Mouse (Mus musculus) adrenal gland, adult (tissue): ENCODE measurements around the gene Arpc2.

Experiments used
- DNase-seq, 2 experiments: peaks; one replicate each; pipeline ENCODE4 v3.0.0; 2022 to 2023; ENCODE audit warnings: low spot score in 1 of 2; ENCODE audit not compliant: inconsistent age in 2 of 2

The Arpc2 gene

DNA sequence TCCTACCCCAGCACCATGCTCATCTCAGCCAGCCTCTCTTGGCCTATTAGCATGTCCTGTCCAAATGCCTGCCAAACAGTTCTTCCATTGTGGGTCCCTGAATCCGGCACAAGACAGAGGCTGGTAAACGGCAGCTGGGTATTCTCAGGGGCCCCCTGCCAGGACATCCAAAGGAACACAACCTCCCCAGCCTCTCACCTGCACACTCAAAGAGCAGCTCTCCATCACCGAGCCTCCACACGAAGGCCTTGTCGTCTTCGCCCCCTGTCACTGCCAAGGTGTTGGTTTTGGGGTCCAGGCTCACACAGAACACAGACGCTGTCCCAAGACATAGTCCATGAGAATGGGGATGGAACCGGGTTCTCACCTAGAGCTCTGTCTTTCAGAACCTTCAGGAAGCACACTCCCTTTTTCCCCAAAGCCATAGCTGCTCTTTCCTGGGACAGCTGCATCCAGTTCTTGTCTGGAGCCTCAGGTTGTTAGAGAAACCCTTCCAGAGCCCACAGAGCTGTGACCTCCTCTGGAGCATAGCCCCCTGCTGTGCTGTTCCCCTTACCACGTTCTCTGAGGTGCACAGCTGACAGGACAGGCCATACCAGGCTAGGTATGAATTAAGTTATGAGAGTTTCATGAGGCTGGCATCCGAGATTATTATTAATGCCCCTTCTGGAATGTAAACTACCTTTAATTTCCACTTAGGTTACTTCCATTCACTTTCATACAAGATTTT is 47.2 kb downstream of the Arpc2 start:
- DNase-seq: peak; percentile 27 to 38

DNA sequence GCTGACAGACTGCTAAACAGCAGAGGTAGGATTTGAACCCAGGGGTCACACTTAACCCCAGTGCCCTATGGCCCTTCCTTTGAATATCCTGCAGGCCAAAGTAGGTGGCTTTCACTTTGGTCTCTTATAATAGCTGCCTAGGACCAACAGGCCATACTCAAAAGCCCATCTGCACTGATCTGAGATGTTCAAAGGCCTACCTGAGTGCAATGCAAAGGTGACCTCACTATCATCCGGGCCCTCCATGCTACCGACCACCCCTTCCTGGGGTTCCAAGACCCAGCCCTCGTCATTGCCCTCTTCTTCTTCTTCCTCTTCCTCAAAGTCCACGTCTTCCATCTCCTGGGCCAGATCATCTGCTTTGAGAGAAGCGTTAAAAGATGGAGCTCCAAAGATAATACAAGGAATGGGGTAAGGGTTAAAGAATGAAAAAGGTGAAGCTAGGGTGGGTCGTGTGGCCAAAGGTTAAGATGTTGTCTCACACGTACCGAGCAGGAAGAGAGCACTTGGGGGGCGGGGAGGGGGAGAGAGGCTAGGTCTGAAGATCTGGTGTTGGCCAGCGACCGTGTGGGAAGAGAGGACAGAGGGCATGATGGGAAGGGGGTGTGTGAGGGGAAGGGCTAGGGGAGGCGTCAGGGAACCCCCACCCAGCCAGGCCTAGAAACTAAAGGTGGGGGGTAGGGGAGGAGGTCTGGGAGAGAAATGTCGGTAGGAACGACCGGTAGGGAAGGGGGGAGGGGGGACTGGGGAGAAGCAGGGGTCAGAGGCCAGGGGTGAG is 48.0 kb downstream of the Arpc2 start:
- peak; percentile 79 to 87 for DNase-seq

DNA sequence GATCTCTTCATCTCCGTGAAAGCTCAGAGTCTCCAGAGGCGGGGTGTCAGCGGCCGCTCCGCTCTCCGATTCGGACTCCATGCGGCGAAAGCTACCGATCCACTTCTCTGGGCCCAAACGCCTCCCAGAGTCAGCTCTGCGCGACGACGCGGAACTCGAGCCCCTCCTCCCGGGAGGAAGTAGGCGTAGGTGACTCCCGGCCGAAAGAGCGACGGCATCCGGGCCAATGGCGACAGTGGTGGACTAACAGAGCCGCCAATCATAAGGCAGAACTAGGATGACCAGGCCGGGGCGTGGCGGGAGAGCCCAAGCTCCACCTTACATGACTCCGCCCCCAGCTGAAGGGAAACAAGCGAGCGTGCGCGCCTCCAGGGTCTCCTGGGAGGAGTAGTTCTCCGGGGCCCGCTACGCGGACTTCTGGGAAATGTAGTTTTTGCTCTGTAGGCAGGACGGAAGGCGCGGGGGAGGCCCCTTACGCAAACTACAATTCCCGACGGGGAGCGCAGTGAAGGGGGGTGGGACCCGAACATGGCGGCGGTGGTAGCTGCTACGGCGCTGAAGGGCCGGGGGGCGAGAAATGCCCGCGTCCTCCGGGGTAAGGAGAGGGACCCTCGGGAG is 48.8 kb downstream of the Arpc2 start, which contains the start of the genes Aamp and Pnkd:
Aamp (minus strand) TSS at position 196 of the 618 bp plus-strand sequence.
Pnkd (plus strand) TSS at position 388 of the 618 bp plus-strand sequence.
- peak; percentile 100 for DNase-seq

DNA sequence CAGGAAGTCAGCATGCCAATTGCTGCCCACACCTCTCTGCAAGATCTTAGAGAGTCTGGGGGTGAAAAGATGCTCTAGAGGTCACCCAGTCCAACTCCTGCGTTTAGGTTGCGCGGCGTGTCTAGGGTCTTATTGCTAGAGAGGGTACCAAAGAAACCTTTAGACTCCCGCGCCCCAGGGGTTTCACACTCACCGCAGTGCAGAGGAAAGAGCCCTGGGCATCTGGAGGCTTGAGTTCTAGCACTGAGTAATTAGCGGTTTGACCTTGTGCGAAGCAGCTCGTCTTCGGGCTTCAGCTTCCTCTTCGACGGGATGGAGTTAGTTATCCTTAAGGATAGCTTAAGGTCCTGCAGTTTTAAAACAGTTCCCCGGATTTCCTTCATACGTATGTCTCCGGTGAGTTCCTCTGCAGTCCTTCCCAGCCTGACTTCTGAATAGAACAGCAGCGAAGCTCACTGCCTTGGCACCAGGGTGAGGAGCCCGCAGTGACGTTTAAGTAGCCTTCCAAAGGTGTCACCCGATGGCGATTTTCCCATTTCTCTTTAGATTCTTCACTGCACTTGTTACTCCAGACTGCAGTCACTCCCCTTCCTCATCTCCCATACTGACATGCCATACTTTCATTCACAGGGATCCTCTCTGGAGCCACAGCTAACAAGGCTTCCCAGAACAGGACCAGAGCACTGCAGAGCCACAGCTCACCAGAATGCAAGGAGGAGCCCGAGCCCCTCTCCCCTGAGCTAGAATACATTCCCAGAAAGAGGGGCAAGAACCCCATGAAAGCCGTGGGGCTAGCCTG is 49.5 kb downstream of the Arpc2 start:
- peak in 1 of 2 experiments; percentile 27 for DNase-seq

DNA sequence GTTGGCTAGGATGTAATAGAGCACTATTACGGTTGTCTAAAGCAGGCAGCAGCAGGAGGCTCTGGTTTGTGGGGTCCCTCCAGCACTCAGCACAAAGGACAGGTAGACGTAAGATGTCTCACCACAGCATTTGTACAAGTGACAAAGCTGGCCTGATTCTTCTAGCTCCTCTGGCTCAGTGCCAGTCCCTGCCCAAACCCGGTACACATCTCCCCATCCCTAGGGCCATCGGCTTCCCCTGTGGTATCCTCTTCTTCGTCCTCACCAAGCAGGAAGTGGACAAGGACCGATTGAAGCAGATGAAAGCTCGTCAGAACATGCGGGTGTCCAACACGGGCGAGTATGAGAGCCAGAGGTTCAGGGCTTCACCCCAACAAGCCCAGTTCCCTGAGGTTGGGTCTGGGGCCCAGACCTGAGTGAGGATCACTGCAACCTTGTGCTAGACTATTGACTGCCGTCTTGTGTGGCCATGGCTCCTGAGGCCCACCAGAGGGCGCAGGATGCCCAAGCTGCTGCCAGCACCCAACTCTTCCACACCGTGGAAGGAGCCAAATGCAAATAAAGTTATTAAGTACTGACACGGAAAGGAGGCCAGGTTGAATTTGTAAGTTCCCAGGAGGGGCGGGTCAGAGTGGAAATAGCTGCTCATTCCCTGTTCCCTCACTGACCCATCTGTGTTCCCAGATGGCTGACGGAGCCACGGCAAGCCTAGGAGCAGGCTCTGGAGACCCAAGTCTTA is 51.2 kb downstream of the Arpc2 start:
- peak; percentile 50 to 79 for DNase-seq

DNA sequence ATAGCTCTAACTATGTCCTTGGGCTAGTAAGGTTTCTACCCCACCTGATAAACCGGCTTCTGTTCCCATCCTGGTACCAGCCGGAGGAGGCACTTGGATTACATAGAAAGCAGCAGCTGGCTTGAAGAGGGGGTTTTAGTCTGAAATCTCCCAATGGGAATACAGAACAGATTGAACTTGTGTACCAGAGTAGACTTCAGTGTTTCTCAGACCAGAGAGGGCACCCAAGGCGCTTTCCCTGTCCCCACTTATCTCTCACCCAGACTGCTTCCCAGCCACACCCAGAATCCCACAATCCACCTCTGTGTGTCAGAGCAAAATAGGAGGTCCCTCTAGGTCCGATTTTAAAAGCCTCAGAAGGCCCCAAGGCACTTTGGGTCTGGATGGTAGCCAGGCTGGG is 52.4 kb downstream of the Arpc2 start:
- DNase-seq: no peak

DNA sequence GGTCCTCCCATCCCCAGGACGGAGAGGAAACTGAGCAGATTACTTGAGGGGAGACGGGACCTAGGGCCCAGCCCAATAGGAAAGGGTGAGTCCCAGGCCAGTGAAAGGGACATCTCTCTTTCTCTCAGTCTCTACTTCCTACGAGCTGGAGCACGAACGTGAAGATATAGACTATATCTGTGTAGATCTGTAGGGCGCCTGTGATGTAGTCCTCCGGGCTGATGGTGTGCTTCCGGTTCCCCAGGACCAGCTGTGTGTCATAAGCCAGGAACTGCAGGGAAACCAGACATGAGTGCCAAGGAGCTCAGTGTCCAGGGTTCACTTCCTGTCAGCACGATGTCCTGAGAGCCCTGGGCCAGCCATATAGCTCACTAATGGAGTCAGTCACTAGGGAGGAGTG is 53.4 kb downstream of the Arpc2 start:
- no peak for DNase-seq

DNA sequence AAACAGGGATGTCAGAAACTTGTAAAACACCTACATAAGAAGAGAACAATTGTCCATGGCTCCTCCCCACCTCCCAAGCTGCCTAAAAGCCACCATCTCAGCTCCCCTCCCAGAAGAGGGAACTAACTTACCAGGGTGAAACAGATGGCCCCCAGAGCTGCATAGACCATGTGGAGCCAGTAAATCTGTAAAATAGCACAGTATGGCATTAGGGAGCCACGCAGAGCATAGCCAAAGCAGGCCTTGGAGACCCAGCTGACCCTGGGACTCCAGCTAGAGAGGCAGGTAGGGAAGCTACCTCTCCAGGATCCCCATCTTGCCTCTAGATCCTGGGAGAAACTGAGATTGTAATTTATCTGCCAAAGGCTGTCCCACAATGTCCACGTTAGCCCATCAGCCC is 53.9 kb downstream of the Arpc2 start:
- no peak for DNase-seq

DNA sequence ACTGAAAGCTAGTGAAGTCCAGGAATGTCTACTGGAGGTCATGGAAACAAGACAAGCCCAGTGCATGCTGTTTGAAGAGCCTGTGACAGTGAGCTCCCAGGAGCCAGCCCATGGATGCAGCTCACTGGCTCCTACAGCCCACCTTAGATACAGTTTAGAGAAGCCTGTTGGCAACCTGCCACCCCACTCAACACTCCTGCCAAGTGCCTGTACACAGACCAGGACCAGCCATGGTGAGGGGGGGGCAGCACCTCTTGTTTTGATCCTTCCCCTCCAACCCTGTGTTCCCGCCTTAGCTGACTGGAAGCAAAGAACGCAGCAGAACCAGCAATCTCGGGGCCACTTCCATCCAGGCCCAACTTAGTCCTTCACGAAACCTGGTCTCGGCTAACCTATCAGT is 54.3 kb downstream of the Arpc2 start:
- DNase-seq: peak in 1 of 2 experiments; percentile 48

DNA sequence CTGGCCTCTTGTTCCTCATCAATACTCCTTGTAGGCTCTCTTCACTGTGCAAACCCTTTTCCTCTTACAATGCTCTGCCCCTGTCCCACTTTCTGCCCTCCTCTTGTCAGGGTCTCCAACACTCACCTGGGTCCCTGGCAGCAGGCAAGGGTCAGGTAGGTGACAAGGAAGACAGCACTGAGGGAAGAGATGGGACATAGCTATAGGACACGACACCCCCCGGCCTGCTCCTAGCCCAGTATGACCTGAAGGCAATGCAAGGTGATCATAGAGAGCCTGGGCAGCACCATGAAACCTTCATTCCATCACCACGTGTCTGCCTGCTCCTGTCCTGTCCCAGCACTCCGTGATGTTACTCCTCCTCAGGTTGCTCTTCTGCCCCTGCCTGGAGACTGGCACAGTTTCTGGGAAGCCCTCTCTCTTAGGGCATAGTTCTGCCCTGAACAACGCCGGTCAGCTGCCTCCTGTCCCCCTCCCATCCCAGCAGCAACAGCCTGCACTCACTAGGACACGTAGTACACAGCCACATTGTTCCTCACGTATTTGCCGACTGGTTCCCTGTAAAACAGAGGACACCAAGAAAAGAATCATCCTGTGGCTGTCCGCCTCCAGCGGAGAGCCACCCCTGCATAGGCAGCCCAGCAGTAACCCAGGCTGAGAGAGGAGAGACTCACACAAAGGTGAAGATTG is 56.6 kb downstream of the Arpc2 start:
- DNase-seq: peak in 1 of 2 experiments; percentile 28

DNA sequence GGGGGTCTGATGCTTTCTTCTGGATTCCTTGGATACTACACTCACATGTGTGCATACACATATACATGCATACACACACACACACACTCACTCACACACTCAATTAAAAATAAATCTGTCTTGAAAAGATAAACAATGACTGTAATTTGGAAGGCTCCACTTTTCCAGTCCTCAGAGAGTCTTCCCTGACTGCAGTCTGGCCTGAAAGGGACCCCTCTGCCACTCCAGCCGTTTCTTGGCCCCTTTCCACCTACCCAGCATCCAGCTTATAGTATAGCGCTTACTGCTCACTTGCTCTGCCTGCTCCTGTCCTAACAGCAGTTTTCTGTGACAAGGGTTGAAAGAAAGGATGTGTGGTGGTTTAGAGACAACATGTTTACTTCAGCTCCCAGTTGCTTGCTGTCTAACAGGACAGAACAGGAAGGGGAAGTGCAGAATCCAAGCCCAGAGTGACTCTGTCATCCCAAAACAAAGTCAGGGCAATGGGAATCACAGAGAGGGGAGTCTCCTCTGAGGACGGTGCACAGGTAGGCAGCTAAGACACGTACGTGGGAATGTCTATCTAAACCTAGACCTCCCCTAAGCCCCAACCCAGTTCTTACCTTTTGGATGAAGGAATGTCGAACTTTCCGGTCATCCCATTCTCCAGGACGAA is 57.5 kb downstream of the Arpc2 start:
- peak in 1 of 2 experiments; percentile 50 for DNase-seq

DNA sequence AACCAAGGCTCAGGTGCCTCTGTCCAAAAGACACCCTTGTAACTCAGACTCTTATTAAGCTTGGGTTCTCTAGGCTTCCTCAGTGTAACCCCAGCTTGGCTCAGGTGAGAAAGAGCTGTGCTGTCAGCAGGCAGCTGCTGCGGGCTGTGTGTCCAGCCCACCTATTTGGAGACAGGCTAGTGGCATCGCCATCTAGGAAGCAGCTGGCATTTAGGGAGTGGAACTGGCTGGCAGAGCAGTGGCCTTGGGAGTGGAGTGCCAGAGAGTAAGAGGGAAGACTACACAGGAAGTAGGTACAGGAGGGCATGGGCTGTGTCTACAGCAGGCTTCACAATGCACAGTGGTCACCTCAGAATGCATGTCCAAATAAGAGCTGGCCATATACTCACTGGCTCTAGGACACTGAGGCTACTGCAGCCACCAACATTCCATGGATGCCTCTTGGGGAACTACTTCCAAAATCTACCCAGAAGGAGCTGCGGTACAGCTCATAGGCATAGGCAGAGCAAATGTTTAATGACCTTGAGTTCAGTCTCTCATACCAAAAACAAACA is 58.3 kb downstream of the Arpc2 start:
- peak; percentile 61 to 77 for DNase-seq

DNA sequence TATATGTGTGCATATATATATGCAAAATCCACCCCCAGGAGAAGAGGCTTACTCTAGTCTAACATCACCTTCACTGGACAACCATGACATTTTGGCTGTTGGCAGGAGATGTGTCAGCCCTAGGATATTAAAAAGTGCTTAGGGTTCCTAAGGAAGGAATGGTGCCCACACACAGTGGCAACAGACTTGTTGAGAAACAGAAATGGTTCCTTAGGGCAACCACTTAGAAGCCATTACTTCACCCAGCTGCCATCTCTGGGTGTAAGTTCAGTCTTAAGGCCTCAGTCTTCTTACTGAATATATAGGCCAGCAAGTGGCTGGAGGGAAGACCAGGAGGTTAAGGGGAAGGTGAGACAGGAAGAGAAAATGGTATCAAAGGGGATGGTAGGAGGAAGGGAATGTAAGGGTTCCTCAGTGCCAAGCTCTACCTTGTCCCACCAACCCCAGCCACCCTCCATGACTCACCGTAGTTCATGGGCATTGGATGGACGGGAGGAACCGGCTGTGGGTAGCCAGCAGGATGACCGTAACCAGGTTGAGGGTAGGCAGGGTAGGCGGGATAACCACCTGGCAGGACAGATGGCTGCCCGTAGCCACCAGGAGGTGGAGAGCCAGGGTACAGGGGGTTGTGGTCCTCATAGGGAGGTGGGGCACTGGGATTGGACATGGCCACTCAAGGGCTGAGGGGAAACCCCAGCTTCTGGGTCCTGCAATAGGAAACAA is 59.0 kb downstream of the Arpc2 start:
- DNase-seq: peak in 1 of 2 experiments; percentile 76

DNA sequence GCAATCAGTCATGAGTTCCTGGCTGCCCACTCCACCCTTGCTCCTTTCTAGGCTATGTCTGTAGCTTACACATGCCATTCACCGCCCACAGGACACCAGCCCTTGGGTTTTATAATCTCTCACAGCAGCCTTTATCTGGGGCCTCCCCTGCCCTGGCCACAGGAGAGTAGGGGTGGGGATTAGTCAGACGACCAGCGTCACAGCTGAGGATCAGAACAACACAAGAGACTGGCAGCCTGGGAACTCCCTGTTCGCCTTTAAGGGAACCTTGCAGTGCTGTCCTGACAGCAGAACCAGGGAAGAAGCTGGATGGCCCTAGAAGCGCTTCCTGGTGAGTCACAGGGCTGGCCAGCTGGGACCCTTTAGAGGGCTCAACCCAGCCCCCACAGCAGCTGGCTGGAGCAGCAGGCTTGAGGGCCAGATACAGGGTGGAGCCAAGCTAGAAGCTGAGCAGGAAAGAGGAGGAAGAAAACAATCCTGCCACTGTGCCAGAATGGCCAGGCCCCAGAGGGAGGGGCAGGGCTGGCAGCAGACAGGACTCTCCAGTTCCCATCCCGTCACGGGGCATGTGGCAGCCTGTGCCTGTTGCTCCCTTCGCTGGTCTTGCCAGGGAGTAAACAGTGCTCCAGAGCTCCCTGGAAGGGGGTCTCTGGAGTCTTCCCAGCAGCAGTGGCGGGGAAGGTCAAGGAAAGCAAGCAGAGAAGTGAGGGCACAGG is 59.7 kb downstream of the Arpc2 start:
- DNase-seq: peak; percentile 94 to 96

DNA sequence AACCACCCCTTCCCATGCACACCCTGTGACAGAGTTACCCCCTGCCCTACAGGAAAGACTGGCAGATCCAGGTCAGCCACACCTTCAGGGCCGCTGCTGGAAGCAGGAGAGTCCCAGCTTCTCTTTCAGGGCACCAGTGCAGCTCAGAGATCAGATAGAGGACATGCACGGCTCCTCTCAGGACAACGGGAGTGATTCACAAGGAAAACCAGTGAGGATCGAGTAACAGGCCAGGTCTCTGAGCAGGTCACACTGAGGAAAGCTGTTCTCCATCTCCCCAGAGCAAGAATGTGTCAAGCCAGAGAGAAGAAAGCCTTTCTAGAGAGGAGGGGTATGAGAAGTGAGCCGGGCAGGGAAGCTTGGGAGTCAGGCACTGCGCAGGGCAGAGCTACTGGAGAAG is 60.6 kb downstream of the Arpc2 start:
- peak in 1 of 2 experiments; percentile 78 for DNase-seq

DNA sequence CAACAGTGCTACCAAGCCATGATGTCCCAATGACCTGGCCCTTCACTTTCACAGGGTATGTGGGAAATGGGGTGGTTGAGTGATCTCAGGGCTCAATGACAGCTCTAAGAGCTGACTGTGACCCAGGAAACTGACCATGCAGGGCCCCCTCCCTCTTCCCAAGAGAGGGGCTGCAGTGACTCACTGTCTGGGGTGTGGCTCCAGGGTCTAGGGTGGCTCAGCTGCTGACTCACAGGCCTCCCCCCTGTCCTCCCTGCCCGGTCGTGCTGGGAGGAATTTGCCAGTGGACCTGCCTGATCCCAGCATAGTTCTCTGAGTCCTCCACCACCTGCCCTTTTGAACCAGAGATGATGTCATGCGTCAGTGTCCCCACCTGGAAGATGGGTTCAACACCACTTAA is 61.4 kb downstream of the Arpc2 start:
- DNase-seq: peak; percentile 90 to 91

DNA sequence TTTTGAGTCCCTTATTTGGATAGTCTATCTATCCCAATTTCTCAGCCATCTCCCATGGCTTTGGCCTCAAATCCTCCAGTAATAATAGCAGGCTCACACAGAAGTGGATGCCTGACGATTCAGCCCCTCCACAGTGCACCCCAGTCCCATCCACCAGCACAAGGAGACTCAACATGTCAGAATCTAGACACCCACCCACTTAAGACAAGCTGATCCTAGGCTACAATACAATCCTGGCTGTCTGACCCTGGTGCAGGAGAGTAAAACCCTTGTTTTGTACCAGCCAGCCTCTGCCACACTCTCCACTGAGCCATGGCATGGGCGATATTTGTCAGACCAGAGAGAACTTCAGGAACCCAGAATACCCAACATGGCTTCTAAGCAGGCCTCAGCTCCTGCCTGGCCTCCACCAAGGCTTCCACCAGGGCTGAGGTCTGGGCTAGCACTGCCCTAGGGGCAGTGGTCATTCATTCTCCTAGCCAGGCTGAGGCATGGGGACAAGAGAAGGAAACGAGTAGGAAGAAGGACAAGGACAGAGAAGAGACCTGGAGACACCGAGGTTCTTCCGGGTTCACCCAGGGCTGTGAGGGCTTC is 62.4 kb downstream of the Arpc2 start:
- DNase-seq: peak in 1 of 2 experiments; percentile 59
